ENCODE assay signal across 18 mouse cellular contexts in the genomic region with DNA sequence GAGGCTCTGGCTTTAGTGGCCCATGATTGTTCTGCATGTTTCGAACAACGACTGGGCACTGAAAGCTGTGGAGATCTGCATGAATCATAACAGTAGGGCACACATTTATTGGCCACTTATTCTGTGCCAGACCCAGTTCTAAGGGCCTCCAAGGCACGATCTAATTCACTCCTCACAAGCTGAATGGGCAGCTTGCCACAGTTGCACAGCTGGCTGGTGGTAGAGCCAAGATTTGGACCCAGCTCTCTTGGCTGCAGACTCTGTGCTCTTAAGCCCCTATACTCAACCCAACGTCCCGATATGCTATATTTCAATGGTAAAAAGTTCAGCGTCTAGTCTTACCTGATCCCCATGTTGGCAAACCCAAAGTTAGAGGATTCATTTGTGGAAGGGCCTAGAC.
DNase-seq lines count a peak whose midpoint lies in the region; ATAC-seq and TF ChIP-seq lines count a peak whose summit lies in the region.
"Had no signal": no experiment of that assay in that cellular context is flagged by ENCODE, and none has a peak within 500 bp of the region (broad histone marks: within the 10 kb centered on the region; RNA-seq: fewer than 3 reads in every experiment).

No protein-coding gene starts in this region.

- TF ChIP-seq EP300 in heart, adult 2 months (IDR thresholded peaks at IDR 0.05; ENCODE audit: insufficient read depth, low read depth, low read length), result no peak
- no peak for TF ChIP-seq EP300 in liver, postnatal 0 days (IDR thresholded peaks at IDR 0.05; ENCODE audit: low read depth)

- no peaks in the 10 kb centered on the region for H3K4me1 ChIP-seq in heart, adult 2 months (ENCODE audit: control insufficient read depth, insufficient read depth, low read length)
- no peaks in the 10 kb centered on the region for H3K4me1 ChIP-seq in liver, postnatal 0 days (ENCODE audit: insufficient read depth)

- no peaks in the 10 kb centered on the region for H3K27me3 ChIP-seq in heart, adult 2 months (ENCODE audit: control insufficient read depth, insufficient read depth, low read length)
- no peaks in the 10 kb centered on the region for H3K27me3 ChIP-seq in liver, postnatal 0 days (ENCODE audit: insufficient read depth, low read length)
- H3K27me3 ChIP-seq: forebrain, embryonic 15.5 days had no signal

- no peak for TF ChIP-seq POLR2A in heart, adult 2 months (IDR thresholded peaks at IDR 0.05; ENCODE audit: insufficient read depth, low read depth, low read length)

- TF ChIP-seq CTCF in heart, adult 2 months (IDR thresholded peaks at IDR 0.05), result no peak
- no peak for TF ChIP-seq CTCF in liver, postnatal 0 days (IDR thresholded peaks at IDR 0.05; ENCODE audit: low read depth)

- H3K4me2 ChIP-seq in liver, postnatal 0 days (ENCODE audit: low read depth, low read length), result no peak overlapping the region
- H3K4me2 ChIP-seq: forebrain, embryonic 15.5 days; heart, embryonic 13.5 days had no signal

- DNase-seq in heart, adult 11 months, result peak; percentile 75
- no peak for DNase-seq in heart, adult 2 months
- peak; percentile 81 for DNase-seq in left cerebral cortex, postnatal 4 days
- DNase-seq in left cerebral cortex, adult 11 months (ENCODE audit: low spot score), result no peak
- DNase-seq in MN1 (ENCODE audit: low spot score) (peak; percentile 49), NIH3T3 (ENCODE audit: low read depth) (peak; percentile 3)
- no peak for DNase-seq in liver, postnatal 0 days
- no peak for DNase-seq in layer of hippocampus, adult 11-12 months (ENCODE audit: low spot score)
- DNase-seq: adrenal gland, postnatal 10 days; cerebellum, adult 11-12 months; cerebellum, adult 9-11 months; gastrocnemius, postnatal 14 days; heart, postnatal 36 days had no signal

- no peaks in the 10 kb centered on the region for H3K79me2 ChIP-seq in heart, adult 2 months (replicated peaks; ENCODE audit: control insufficient read depth, insufficient read depth, low read length)

- no peaks in the 10 kb centered on the region for H3K36me3 ChIP-seq in heart, adult 2 months (ENCODE audit: control insufficient read depth, insufficient read depth, low read length)
- no peaks in the 10 kb centered on the region for H3K36me3 ChIP-seq in liver, postnatal 0 days (replicated peaks; ENCODE audit: insufficient read depth, low read length)
- H3K36me3 ChIP-seq: embryonic facial prominence, embryonic 10.5 days; forebrain, embryonic 15.5 days; heart, embryonic 13.5 days had no signal

- WGBS in heart, adult 2 months, result 80% methylated on average over 6 of the region's 6 CpGs
- 80% methylated on average over 6 of the region's 6 CpGs for WGBS in liver, postnatal 0 days (ENCODE audit: insufficient replicate concordance)

- no peak overlapping the region for H3K9ac ChIP-seq in heart, adult 2 months (ENCODE audit: low read depth, low read length)
- H3K9ac ChIP-seq in liver, postnatal 0 days (replicated peaks), result no peak overlapping the region
- H3K9ac ChIP-seq: forebrain, embryonic 15.5 days; heart, embryonic 13.5 days had no signal

- H3K27ac ChIP-seq in heart, adult 2 months, result no peak overlapping the region
- no peak overlapping the region for H3K27ac ChIP-seq in liver, postnatal 0 days (ENCODE audit: low read depth)
- H3K27ac ChIP-seq: embryonic facial prominence, embryonic 10.5 days; forebrain, embryonic 15.5 days; heart, embryonic 13.5 days had no signal

- intact Hi-C loops in heart, adult 2 months (cut with DNase I), result no loop called here
- intact Hi-C loops in left cerebral cortex, postnatal 4 days (cut with DNase I), result no loop called here

- H3K9me3 ChIP-seq in liver, postnatal 0 days (ENCODE audit: low read length), result no peaks in the 10 kb centered on the region
- H3K9me3 ChIP-seq: embryonic facial prominence, embryonic 10.5 days; forebrain, embryonic 15.5 days; heart, embryonic 13.5 days had no signal

- ATAC-seq in liver, postnatal 0 days, result no peak
- ATAC-seq: forebrain, embryonic 15.5 days; hindbrain, embryonic 16.5 days; intestine, embryonic 16.5 days had no signal

- no peak overlapping the region for H3K4me3 ChIP-seq in heart, adult 2 months
- H3K4me3 ChIP-seq in liver, postnatal 0 days (ENCODE audit: low read depth, low read length), result no peak overlapping the region
- H3K4me3 ChIP-seq: embryonic facial prominence, embryonic 10.5 days; forebrain, embryonic 15.5 days; heart, embryonic 13.5 days had no signal

Comparison
In these comparisons a context has a peak if more than half of its experiments do, and no peak if none do; other contexts are left out.
1. DNase-seq: peak in heart, adult 11 months (single experiment), left cerebral cortex, postnatal 4 days (single experiment), MN1 (single experiment) and NIH3T3 (single experiment); none in heart, adult 2 months (0 of 2), left cerebral cortex, adult 11 months (single experiment), liver, postnatal 0 days (single experiment) and layer of hippocampus, adult 11-12 months (single experiment).